Mouse (Mus musculus) lung, embryonic 16.5 days (tissue): Measurements from ENCODE around the gene Gm28043. TPM values are rescaled to one million over a fixed set of nuclear protein-coding genes. Genes with fewer than 3 reads are reported as not detected.

Experiments
- ATAC-seq: fragments of 200-750 bp; cut with Nextera tagmentation; 2 replicates; pipeline ENCODE4 v1.8.0; 2017; ENCODE audit warnings: low read depth, mild to moderate bottlenecking, moderate library complexity
- H3K27ac ChIP-seq: fragments of 300-500 bp; sonication (generic); 2 replicates; pipeline ENCODE4 v1.5.1; 2014; ENCODE audit warnings: mild to moderate bottlenecking, control low read depth, low read length
- H3K27me3 ChIP-seq: fragments of 300-500 bp; sonication (generic); 2 replicates; pipeline ENCODE4 v1.6.1; 2014; ENCODE audit warnings: low read depth, low read length, mixed read lengths; ENCODE audit not compliant: control insufficient read depth, insufficient read depth
- H3K36me3 ChIP-seq: fragments of 300-500 bp; sonication (generic); 2 replicates; pipeline ENCODE4 v1.6.1; 2014; ENCODE audit warnings: low read length; ENCODE audit not compliant: control insufficient read depth, insufficient read depth
- H3K4me1 ChIP-seq: fragments of 300-500 bp; sonication (generic); replicated peaks from 2 replicates; pipeline ENCODE4 v1.6.1; 2014; ENCODE audit warnings: low read length, mixed read lengths; ENCODE audit not compliant: control insufficient read depth, insufficient read depth
- H3K4me2 ChIP-seq: fragments of 300-500 bp; sonication (generic); 2 replicates; pipeline ENCODE4 v1.6.1; 2014; ENCODE audit warnings: low read depth, low read length, control low read depth
- H3K4me3 ChIP-seq: fragments of 300-500 bp; sonication (generic); 2 replicates; pipeline ENCODE4 v1.5.1; 2014; ENCODE audit warnings: mild to moderate bottlenecking, low read length, control low read depth
- H3K9ac ChIP-seq: fragments of 300-500 bp; sonication (generic); 2 replicates; pipeline ENCODE4 v1.6.1; 2014; ENCODE audit warnings: low read length, control low read depth
- H3K9me3 ChIP-seq: fragments of 300-500 bp; sonication (generic); 2 replicates; pipeline ENCODE4 v1.6.1; 2016; ENCODE audit warnings: low read length; ENCODE audit not compliant: control insufficient read depth
- WGBS: fragments of 180-500 bp; shearing (Covaris S2); extraction: QIAGEN DNeasy Blood & Tissue Kit; methylation state at CpG from one replicate; pipeline ENCODE4 v1.1.7; 2014; 5-methylcytosine and 5-hydroxymethylcytosine counted together
- polyA plus RNA-seq: library from polyadenylated mRNA; unstranded; fragments of >200 nt; fragmentation: Nextera tagmentation; extraction: Ambion mirVana; gene quantifications from 2 replicates; pipeline ENCODE4 v1.2.1, GENCODE M21; 2015

Gene Gm28043
- polyA plus RNA-seq, 1 experiment from 2014 or later, result 2.4 TPM

- Histone ChIP-seq H3K27me3 (no peaks in the 10 kb centered on the region), H3K4me3 (peak overlapping the region; percentile 95), H3K36me3 (no peaks in the 10 kb centered on the region; the same call in 1 of the 2 replicates), H3K9me3 (no peaks in the 10 kb centered on the region), H3K4me1 (peaks cover 14% of the 10 kb centered on the region), H3K4me2 (peak overlapping the region; percentile 71), H3K9ac (peak overlapping the region; percentile 98), H3K27ac (peak overlapping the region; percentile 97)
- ATAC-seq, result peak; percentile 68
- under 1% methylated on average over 41 of the region's 43 CpGs for WGBS
Observed at GRCm38 (mm10) chr17:29615024-29615551, 412 bp downstream of the Gm28043 start.

- H3K36me3 ChIP-seq, result no peaks in the 10 kb centered on the region; the same call in 1 of the 2 replicates
- H3K27ac ChIP-seq, result peak overlapping the region; percentile 97
- H3K4me1 ChIP-seq, result peaks cover 14% of the 10 kb centered on the region
- no peaks in the 10 kb centered on the region for H3K27me3 ChIP-seq
- ATAC-seq, result no peak
- 9% methylated on average over 4 of the region's 4 CpGs for WGBS
- no peaks in the 10 kb centered on the region for H3K9me3 ChIP-seq
- peak overlapping the region; percentile 98 for H3K9ac ChIP-seq
- peak overlapping the region; percentile 71 for H3K4me2 ChIP-seq
- peak overlapping the region; percentile 95 for H3K4me3 ChIP-seq
Observed at GRCm38 (mm10) chr17:29615616-29616015, 940 bp downstream of the Gm28043 start.

DNA sequence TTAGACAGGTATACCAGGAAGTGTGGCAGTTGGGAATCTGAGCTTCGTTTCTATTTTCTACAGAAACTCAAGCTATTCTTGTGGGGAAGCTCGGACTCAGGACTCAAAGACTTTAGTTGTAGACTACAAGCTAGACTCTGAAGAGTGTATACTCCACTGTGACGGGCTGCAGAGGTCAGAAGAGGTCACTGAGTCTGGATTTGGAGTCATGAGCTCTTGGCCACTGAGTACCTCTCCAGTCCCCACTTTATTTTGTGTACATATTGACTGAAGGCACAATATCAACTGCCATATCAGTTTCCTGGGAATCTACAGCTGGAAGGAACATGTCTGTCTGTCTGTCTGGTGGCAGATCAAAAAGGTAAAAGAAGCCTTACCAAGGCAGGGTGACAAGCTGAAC is 4.6 kb downstream of the Gm28043 start:
- H3K4me2 ChIP-seq, result no peak overlapping the region
- H3K36me3 ChIP-seq, result peaks cover 21% of the 10 kb centered on the region
- no peak overlapping the region for H3K27ac ChIP-seq
- H3K9me3 ChIP-seq, result no peaks in the 10 kb centered on the region
- H3K4me1 ChIP-seq, result peaks cover 14% of the 10 kb centered on the region
- no peak overlapping the region for H3K9ac ChIP-seq
- H3K4me3 ChIP-seq, result no peak overlapping the region
- WGBS, result 55% methylated on average over 3 of the region's 3 CpGs
- H3K27me3 ChIP-seq, result no peaks in the 10 kb centered on the region
- no peak for ATAC-seq

DNA sequence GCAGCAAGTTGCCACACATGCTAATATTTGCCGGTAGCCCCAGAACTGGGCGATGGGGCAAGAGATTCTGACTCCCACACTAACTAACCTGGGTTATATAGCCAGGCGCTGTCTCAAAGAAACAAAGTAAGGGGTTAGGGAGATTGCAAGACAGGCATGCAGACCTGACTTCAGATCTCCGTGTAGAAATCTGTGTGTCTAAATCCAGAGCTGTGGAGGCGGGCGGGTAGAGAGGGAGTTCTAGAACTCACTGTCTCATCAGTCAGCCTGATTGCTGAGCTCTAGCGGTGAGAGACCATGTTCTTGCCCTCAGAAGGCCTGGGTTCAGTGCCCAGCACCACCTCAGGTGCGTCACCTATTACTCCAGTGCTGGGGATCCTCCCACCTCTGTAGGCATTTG is 8.8 kb downstream of the Gm28043 start:
- no peak overlapping the region for H3K4me3 ChIP-seq
- no peak overlapping the region for H3K27ac ChIP-seq
- H3K4me1 ChIP-seq, result no peaks in the 10 kb centered on the region
- H3K9me3 ChIP-seq, result no peaks in the 10 kb centered on the region
- H3K27me3 ChIP-seq, result no peaks in the 10 kb centered on the region
- H3K4me2 ChIP-seq, result no peak overlapping the region
- no peak overlapping the region for H3K9ac ChIP-seq
- 89% methylated on average over 8 of the region's 8 CpGs for WGBS
- no peak for ATAC-seq
- peaks cover 39% of the 10 kb centered on the region for H3K36me3 ChIP-seq

DNA sequence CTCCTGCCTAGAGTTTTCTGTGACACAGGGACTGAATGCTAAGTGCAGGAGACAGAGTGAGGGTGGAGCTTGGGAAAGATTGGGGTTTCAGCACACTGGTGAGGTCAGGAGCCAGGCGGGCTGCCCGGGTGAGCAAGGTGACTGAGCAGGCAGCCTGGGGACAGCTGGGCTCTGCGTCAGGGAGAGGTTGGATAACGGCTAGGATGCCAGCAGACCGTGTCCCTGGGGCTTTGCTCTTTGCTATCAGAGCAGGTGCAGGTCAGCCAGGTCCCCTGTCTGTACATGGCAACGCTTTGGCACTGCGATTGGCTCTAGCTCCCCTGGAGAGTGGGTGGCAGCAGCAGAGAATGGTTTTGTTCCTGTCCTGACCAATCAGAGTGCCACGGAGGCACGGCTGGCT is 12.6 kb downstream of the Gm28043 start:
- Histone ChIP-seq H3K4me2 (no peak overlapping the region), H3K27ac (no peak overlapping the region), H3K9me3 (no peaks in the 10 kb centered on the region), H3K9ac (no peak overlapping the region), H3K27me3 (no peaks in the 10 kb centered on the region), H3K4me1 (no peaks in the 10 kb centered on the region), H3K4me3 (no peak overlapping the region), H3K36me3 (peaks cover 42% of the 10 kb centered on the region)
- WGBS, result 91% methylated on average over 9 of the region's 9 CpGs
- no peak for ATAC-seq

GRCm38 (mm10) chr17:29628946-29629345 is 14.3 kb downstream of the Gm28043 start:
- Histone ChIP-seq H3K4me3 (no peak overlapping the region), H3K27me3 (no peaks in the 10 kb centered on the region), H3K27ac (no peak overlapping the region), H3K4me1 (no peaks in the 10 kb centered on the region), H3K9me3 (no peaks in the 10 kb centered on the region), H3K9ac (no peak overlapping the region), H3K4me2 (no peak overlapping the region), H3K36me3 (peaks cover 35% of the 10 kb centered on the region)
- ATAC-seq, result no peak
- 94% methylated on average over 5 of the region's 5 CpGs for WGBS

GRCm38 (mm10) chr17:29629620-29630019 is 14.9 kb downstream of the Gm28043 start:
- no peak overlapping the region for H3K4me3 ChIP-seq
- no peaks in the 10 kb centered on the region for H3K27me3 ChIP-seq
- H3K4me2 ChIP-seq, result no peak overlapping the region
- H3K9me3 ChIP-seq, result no peaks in the 10 kb centered on the region
- 90% methylated on average over 5 of the region's 5 CpGs for WGBS
- H3K4me1 ChIP-seq, result no peaks in the 10 kb centered on the region
- H3K9ac ChIP-seq, result no peak overlapping the region
- no peak for ATAC-seq
- H3K27ac ChIP-seq, result no peak overlapping the region
- H3K36me3 ChIP-seq, result peaks cover 39% of the 10 kb centered on the region

DNA sequence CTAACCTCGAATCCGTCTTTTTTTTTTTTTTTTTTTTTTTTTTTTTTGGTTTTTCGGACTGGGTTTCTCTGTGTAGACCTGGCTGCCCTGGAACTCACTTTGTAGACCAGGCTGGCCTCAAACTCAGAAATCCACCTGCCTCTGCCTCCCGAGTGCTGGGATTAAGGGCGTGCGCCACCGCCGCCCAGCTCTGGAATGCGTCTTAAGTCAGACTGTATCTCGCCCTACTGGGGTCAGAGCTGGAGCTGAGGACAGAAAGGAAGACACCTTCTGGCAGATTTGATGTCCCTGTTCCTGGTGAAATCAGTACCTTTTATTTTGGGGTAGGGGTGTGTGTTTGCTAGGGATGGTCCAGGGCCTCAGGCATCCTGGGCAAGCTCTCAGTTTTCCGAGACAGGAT is 17.6 kb downstream of the Gm28043 start:
- Histone ChIP-seq H3K4me1 (no peaks in the 10 kb centered on the region), H3K27ac (no peak overlapping the region), H3K9ac (no peak overlapping the region), H3K9me3 (no peaks in the 10 kb centered on the region), H3K27me3 (no peaks in the 10 kb centered on the region), H3K36me3 (peaks cover 37% of the 10 kb centered on the region), H3K4me2 (no peak overlapping the region), H3K4me3 (no peak overlapping the region)
- no peak for ATAC-seq
- 95% methylated on average over 11 of the region's 11 CpGs for WGBS

DNA sequence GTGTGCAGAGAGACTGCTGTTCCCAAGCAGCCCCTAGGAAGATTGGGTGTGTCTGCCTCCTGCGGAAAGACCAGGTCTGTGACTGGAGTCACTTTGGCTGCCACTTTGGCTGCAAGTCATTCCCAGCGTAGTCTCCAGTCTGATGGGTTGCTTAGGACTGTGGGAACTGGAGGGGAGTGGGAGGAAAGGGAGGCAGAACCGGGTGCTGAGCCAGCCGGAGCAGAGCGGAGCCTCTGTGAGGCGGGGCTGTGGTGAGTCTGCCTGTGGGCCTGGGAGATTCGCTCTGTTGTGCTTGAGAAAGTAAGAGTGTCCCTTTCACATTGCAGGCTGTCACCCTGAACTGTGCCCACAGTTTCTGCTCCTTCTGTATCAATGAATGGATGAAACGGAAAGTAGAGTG is 20.8 kb downstream of the Gm28043 start:
- Histone ChIP-seq H3K4me3 (no peak overlapping the region), H3K27me3 (no peaks in the 10 kb centered on the region), H3K27ac (no peak overlapping the region), H3K4me2 (no peak overlapping the region), H3K36me3 (peaks cover 27% of the 10 kb centered on the region), H3K4me1 (no peaks in the 10 kb centered on the region), H3K9me3 (no peaks in the 10 kb centered on the region), H3K9ac (no peak overlapping the region)
- no peak for ATAC-seq
- 87% methylated on average over 8 of the region's 8 CpGs for WGBS

DNA sequence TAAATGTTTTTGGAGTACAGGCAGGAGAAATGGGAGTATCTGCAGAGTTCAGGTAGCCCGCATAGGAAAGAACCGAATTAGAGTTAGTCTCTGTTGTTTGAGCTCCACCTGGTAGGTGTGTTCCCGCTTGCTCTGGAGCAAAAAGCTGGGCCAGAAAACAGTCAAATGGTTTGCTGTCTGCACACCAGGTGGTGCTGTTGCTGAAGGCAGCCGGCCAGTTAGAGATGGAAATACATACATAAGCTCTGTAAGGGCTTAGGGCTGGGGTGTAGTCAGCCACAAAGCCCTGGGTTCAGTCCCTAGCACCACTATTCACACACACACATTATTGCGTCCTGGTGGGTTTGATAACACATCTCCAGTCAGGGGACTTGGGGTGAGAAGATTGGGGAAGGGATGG is 21.4 kb downstream of the Gm28043 start:
- no peaks in the 10 kb centered on the region for H3K4me1 ChIP-seq

More for the DNA sequence above, 21.4 kb downstream of the Gm28043 start:
- H3K27ac ChIP-seq, result no peak overlapping the region
- H3K9ac ChIP-seq, result no peak overlapping the region
- H3K9me3 ChIP-seq, result no peaks in the 10 kb centered on the region
- H3K4me3 ChIP-seq, result no peak overlapping the region
- peaks cover 30% of the 10 kb centered on the region for H3K36me3 ChIP-seq
- H3K4me2 ChIP-seq, result no peak overlapping the region
- H3K27me3 ChIP-seq, result no peaks in the 10 kb centered on the region
- 68% methylated on average over 5 of the region's 5 CpGs for WGBS
- ATAC-seq, result no peak
